Mouse (Mus musculus): ENCODE data around the gene Eps15.

The Eps15 gene

GRCm38 (mm10) chr4:109432668-109433375, 152.8 kb downstream of the Eps15 start:
- DNase-seq (ENCODE audit: low read depth, low spot score) = no peak

DNA sequence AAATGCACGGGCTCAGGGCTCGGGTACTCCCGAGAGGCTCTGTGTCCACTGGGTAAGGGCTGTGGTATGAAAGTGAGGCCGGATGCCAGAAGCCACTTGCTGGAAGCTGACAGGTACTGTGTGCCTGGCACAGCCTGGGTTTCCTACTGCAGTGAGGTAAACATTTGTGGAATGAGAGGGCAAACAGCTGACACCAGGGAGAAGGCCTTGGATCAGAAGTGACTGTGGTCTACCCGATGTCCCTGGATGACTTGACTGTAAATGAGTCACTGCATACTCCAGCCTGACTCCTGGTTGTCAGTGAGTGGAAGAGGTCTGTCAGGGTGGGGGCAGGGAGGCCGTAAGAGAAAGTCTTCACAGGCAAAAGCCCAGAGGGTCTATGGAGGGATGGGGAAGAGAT, 153.6 kb downstream of the Eps15 start:
- DNase-seq (ENCODE audit: low read depth, low spot score) = no peak

DNA sequence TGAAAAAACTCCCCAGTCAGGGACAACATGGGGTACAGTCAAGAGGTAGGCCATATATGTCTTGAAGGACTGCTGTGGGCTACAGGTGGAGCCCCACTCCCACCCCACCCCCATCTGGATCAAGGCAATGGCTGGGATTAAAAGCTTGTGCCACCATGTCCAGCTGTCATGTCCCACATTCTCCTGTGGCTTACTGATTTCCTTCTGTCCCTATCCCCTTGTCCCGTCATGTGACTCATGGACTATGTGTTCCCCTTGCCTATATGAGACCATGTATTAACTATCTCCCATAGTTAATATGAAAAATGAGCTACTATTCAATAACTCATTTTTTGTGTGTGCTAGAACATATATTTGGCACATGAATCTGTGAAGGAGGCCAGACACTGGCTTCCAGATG, 154.2 kb downstream of the Eps15 start:
- no peak for DNase-seq (ENCODE audit: low read depth, low spot score)

Measured in mesoderm, embryonic 11.5 days (tissue).